Mouse (Mus musculus) liver, postnatal 0 days (tissue): ENCODE results near the gene 4933402J07Rik.

Experiments used
- CTCF ChIP-seq: sonication (generic); IDR thresholded peaks from 2 replicates; pipeline ENCODE4 v1.5.1; 2016; ENCODE audit warnings: antibody characterized with exemption, low read depth
- EP300 ChIP-seq: IDR thresholded peaks from 2 replicates; pipeline ENCODE4 v1.6.1; 2016; ENCODE audit warnings: antibody characterized with exemption, low read depth, mild to moderate bottlenecking

DNA sequence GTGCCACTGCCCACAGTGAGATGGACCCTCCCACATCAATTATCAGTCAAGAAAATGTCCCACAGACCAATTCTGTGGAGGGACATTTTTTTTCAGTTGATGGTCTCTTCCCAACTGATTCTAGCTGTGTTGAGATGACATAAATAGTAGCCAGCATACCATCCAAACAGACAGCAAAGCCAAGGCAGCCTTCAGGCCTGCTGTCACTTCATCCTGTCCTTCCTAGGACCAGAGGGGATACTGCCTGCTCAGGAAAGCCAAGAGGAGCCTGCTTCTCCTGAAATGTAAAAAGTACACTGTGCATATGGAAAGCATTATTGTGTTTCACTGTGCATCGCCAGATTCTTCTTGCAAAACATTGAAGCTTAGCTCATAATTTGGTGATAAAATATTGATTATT, 38.6 kb upstream of the 4933402J07Rik start:
- TF ChIP-seq CTCF (no peak), EP300 (no peak)
